Mouse (Mus musculus) adrenal gland, postnatal 25 days (tissue): ENCODE measurements around the gene Nsmce4a. TPM values are rescaled to one million over a fixed set of nuclear protein-coding genes. Genes with fewer than 3 reads are reported as not detected.

Experiments
- DNase-seq: peaks from one replicate; pipeline ENCODE4 v3.0.0; 2021; ENCODE audit warnings: mixed read lengths
- total RNA-seq: library from RNA; stranded (reverse); gene quantifications from 2 replicates; pipeline ENCODE4 v1.2.3, GENCODE M21; 2021

Gene Nsmce4a
- total RNA-seq, 1 experiment from 2014 or later = 91.4 TPM

DNA sequence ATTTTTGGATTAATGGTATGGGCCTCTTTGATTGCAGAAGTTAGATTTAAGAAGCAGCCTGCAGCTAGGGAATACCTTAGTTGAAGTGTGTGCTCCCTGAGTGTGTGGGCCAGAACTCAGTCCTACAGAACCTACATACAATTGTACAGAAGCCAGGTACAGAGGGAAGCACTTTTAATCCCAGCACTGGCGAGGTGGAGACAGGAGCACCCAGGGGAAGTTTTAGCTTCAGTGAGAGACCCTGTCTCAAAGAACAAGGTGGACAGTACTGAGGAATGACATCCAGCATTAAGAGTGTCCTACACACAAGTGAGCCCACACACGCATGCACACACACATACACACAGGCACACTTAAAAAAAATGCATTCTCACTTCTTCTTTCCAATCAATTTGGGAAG, 5.1 kb upstream of the Nsmce4a start:
- no peak for DNase-seq

DNA sequence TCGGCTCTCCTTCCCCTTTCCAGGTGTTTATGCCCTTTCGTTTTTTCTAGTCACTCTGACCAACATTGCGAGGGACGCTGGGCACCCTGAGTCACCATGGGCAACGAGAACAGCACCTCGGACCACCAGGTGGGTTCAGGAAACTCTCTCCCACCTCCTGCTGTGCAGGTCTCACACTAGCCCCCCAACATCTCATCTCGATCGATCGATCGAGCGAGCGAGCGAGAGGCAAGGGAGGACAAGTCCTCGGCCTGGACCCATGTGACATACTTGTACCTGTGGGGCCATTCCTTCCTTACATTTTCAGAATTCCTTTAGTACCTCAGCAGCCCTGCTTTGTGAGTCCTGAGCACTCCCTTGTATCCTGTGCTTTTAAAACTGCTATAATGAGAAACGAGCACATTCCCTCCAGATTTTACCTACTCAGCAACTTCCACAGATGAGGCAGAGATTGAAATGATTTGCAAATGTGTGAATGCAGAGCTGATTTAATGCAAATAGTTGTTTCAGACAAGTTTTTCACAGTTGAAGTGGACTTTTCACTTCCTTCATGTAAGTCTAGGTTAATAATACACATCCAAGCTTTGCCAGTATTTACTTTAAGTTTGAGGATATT, 4.6 kb upstream of the Nsmce4a start, which contains the start of gene Tacc2:
Gene Tacc2 (plus strand): TSS at position 51 of the 616 bp plus-strand sequence.
- DNase-seq = no peak

DNA sequence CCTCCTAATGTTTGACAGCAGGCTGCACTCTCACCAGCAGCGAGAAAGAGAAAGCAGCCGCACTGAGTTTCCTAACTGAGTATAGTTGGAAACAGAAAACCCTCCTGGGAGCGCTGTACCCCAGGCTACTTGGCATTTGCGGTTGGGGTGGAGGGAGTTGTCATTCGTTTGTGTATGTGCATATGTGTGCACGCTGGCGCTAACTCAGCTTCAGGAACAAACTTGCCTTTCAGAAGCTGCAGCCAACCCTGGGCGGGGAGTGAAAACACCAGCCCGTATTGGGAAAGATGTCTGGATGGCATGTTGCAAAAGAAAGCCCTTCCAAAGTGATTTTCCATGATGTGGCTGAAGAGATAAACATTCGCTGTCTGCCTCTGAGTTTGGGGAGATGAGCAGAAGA, 4.1 kb upstream of the Nsmce4a start:
- peak; percentile 27 for DNase-seq

DNA sequence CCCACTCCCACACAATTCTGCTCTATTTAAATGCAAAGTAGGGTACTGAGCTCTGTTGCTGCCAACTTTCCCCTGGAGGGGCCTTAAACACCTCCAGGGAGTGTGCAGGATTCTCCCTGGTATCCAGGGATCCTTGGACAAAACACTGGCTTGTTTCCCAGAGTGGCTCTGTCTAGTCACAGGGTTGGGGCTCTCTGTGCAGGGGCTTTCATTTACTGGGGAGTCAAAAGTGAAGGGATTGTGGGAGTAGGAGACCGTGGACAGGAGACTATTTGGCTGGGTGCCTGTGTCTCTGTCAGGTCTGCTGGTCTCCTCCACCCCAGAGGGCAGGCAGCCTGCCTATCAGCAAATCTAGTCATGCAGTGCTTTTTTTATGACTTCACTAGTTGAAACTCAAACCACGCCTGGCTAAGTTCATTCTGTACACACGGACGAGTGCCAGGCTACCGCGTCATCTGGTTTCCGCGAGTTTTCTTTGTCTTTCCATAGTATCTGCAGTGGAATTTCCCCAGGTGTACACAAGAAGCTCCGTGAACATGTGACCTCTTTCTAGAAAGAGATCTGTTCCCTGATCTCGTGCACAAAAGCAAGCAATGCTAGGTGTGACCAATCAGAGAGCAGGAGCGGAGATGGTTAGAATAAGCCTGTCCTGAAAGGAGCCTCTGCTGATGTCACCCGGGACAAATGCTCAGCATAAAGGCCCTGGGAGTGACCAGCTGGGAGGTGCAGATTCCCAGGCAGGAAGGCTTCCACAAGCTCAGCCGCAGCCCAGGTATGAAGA, 1.5 kb upstream of the Nsmce4a start:
- DNase-seq = peak; percentile 11

DNA sequence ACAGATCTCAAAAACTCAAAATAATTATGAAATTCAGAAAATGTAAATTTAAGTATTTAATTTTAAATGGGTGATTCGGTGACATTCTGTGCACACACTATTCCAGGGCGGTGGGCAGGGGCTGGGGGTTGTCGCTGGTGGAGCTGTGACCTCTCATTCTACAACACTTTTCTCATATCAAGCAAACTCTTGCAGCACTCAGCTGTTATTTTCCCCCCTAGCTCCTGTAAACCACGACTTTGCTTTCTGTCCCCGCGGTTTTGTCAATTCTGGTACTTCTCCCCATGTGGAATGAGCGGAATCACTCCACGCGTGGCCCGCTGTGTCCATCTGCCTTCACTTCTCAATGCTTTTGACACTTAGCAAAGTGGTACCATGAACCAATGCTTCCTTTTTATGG, 828 bp upstream of the Nsmce4a start:
- no peak for DNase-seq

DNA sequence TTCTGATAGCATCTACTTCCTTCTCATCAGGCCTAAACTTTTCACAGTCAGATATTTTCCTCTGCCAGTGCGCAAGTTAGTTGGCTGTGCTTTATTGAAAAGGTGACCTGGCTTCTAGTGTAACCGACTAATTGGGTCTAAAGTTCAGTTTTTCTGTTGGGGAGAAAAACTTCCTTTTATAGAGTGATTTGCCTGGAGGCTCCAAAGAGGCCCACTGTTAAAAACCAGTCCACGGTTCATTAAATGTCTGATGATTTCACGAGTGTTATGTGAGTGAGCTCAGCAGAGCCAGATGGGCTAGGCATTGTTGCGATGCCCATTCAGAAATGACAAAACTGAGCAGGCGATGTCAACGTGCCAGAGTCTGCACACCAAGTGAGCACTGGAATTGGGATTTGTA, 2.4 kb downstream of the Nsmce4a start:
- no peak for DNase-seq

DNA sequence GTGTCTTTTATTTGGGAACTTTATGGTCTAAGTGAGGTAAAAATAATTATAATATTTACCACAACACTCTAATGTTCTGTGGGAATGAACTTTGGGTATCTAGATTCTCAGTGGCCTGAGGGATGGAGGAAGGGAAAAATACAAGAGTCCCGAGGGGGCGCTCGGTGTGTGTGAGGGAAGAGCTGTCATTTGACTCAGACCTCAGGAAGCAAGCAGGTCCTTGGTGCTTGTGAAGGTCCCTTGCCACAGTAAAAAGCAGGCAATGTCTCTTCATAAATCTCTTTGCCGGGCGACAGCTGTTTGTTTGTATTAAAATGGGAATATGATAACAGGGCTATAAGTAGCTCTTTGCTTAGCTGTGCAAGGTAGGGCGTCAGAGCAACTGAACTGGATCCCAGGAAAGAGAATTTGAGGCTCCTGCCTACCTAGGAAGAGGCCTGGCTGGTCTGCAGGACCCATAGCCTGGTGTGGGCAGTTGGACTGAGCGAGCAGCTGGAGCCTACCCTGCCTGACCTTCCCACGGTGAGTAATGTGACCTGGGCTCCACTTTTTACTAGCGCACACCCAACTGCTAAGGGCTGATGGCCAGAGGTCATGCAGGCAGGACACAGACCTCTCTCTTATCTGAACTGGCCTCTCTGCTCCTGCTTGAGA, 4.0 kb downstream of the Nsmce4a start:
- DNase-seq = peak; percentile 26

DNA sequence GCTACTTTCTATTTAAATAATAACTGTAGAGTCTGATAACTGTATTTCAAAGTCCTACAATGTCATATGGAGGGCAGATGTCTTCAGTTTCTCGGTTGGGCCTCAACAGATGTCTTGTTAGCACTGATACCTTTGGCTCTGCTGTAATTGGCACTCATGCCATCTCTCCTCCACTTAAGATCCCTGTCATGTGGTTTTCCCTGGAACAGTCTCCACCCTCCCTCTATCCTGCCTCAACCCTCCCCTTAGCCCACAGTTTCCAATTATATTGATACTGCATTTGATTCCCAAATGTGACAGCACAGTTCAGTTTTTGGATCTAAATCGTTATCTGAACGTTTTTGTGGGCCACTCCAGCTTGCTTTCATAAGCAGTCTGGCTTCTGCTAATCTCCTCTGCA, 8.3 kb downstream of the Nsmce4a start:
- DNase-seq = no peak

DNA sequence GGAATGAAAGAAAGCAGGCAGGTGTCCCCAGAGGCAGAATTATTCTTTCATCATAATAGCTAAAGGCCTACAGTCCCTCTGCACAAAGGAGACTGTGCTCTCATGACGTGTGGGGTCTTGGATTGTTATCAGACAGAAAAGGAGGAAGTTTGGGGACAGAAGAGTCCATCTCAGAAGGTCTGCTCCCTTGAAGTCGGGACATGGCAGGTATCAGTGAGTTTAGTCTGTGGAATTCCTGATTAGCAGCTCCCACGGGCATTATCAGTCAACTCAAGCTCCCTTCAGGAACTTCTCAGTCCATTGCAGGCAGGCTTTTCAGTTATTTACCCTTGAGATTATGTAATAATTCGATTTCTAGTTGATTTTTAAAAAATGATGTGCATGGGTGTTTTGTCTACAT, 9.0 kb downstream of the Nsmce4a start:
- DNase-seq = no peak

DNA sequence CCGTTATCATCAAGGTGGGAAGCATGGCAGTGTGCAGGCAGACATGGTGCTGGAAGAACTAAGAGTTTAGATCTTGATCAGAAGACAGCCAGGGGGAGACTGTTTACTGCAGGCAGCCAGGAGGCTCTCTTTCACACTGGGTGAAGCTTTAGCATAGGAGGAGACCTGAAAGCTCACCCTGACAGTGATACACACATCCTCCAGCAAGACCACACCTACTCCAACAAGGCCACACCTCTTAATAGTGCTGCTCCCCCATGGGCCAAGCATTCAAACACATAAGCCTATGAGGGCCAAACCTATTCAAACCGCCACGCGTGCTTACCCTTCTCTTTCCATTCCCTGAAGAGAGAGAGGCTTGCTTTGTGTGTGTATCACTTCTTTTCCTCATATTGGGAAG, 9.6 kb downstream of the Nsmce4a start:
- no peak for DNase-seq

DNA sequence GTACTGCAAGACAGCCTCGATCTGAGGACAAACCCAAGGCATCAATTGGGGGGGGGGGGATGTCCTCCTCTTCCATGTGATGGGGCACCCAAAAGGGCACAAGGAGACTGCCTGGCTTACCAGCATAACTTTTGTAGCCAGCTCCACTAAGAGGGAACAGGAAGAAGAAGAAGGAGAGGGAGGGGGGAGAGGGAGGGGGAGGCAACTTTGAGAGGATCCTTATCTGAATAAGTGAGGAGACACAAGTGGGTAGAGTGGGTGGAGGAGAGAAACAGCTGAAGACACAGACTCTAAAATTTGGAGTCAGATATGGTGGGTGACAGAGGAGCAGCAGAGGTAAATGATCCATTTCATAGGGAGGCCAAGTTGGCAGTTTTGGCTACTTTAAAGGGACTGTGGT, 12.0 kb downstream of the Nsmce4a start:
- DNase-seq = no peak

DNA sequence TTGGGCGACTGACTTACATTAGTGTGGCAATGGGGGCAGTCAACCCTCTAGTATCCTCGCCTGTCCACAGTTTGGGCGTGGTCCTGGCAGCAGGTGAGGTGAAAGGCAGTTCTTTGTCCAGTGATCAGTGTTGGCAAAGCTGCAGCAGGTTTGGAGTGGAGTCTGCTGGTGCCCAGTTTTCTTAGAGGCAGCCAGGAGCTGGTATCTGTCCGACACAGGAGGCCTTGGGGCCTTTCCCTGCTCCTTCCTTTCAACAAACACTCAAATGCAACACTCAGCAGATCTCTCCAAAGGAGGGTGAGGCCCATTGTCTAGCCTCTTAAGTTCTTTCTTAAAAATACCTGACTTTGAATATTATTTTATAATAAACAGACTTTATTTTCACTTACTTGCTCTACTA, 14.3 kb downstream of the Nsmce4a start:
- no peak for DNase-seq

DNA sequence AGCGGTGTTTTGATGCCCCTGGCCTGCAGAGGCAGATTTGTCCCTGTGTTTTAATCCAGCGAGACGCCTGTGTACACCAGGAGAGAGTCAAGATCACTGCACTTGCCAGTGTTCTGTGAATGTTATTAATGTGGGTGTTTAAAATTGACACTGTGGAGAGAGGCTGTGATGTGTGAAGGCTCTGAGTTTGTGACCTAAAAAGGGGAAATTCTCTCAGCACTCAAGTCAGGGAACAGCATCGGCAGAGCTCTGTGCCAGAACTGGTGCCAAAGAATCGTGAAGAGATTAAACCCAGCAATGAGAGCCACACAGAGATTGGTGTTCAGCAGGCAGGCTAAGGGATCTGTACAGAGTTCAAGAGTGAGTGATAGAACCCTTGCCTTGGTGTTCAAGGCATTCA, 17.3 kb downstream of the Nsmce4a start:
- no peak for DNase-seq

DNA sequence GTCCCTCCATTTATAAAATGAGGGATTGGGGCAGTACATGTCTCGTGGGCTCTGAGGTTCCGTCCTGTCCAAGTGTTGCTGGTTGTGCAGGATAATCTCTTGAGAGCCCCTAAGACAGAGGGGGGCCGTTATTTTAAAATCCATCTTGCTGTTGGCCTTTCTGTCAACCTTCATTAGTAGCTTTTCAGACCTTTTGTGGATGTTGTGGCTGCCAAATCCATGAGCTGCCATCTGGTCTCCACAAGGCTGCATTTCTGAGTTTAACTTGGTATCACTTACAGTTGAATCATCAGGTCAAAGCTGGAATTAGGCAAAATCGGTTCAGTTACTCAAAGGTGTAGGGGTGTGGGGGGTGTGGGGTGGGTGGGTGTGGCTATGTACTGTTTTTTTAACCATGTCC, 19.6 kb downstream of the Nsmce4a start:
- no peak for DNase-seq

DNA sequence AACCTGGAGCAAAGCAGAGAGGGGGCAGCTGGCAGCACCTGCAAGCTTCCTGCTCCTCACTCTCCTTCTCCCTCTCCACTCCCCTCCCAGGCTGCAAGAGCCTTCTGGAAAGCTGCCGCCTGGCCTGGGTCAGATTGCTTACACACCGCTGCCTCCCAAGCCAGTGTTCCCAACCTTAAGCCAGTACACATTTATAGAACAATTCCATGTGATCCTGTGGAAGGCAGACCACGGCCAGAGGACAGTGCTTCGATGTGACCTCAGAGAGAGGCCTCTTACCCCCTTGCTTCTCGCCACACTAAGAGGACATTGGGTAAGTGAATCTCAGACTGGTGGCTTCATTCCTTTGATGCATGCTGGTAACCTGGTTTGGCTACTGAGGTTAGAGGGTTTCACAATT, 20.1 kb downstream of the Nsmce4a start:
- DNase-seq = no peak

DNA sequence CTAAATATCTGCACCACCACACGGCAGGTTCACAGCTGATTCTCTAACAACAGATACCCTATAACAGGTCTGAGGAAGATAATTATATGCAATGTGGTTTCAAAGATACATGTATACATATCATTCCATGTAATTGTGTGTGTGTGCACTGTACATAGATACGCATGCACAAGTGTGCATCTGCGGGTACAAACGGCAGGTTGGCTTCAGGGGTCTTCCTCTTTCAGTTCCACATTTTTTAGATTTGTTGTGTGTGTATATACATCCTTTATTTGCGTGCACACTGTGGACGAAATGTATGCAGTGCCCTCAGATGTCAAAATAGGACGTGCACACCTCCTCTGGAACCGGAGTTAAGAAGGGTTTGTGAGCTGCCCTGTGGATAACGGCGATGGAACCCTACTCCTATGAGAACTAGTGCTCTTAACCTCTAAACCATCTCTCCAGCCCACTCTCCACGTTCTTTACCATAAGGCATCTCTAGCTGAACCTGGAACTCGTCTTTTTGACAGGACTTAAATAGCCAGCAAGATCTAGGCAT, 25.2 kb downstream of the Nsmce4a start:
- no peak for DNase-seq

DNA sequence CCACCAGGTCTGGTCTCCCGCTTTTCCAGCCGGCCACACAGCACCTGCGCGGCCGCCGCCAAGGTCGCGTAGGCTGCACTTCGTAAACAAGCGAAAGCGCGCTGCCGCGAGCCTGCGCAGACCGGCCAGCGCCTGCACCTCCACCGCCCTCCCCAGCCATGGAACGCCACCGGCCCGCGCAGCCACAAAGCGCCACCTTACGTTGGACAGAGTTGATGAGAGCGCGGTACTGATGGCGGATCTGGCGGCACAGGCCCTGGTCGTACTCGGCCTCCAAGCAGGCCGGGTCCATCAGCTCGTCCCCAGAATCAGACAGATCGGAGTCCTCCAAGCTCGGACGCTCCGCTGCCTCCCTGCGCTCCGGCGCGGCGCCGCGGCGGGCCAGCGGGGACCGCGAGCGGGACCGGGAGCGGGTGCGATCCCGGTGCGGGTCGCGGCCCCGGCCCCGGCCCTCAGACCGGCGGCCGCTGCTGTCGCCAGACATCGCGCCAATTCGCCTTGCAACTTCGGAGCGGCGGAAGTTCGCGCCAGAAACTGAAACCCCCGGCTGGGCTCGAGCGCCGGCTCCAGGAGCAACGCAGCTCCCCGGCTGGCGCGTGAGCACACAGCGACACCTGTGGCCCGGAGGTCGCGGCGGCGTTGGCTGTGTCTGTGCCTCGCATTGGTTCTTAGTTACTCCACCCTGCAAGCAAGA, 26.0 kb downstream of the Nsmce4a start:
- peak; percentile 94 for DNase-seq

DNA sequence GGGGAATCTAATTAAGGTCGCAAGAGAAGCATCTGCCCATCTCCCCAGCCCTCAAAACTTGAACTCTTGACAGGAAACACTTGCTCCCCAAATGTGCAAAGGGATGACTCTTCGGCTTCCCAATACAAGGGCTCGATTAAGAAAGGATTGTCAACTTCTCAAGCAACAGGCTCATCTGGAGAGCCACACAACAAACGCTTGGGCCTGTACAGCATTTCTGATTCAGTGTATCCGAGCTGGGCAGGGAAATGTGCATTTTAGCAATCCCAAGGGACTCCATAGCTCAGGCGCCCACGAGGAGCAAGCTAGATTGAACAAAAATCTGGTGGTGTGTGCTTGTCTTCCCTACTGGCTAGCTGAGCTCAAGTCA, 26.5 kb downstream of the Nsmce4a start:
- no peak for DNase-seq

DNA sequence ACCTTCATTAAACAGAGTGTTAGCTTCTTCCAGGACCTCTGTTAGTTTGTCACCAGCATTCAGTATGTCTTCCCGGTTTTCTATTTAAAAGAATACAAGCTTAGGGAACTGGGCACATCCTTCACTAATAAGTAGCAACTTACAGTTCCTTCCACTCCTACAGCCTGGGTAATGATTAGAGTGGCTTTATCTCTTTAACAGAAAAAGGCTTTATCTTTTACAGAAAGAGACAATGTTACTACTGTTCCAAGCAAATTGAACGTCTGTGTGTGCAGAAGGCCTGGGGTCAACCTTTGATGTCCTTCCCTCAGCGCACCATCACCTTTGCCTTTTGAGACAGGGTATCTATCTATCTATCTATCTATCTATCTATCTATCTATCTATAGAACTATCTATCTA, 27.0 kb downstream of the Nsmce4a start:
- DNase-seq = no peak

DNA sequence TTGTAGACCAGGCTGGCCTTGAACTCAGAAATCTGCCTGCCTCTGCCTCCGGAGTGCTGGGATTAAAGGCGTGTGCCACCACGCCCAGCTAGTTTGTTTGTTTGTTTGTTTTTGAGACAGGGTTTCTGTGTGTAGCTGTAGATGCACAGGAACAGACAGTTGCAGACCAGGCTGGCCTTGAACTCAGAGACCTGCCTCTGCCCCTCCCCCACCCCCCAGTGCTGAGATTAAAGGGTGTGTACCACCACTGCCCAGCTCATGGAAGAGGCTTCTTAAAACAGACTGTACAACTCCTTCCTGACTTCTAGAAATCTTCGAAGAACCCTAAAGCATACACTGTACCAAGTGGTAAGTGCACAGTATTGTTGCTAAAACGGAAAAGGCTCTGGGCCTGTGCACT, 27.5 kb downstream of the Nsmce4a start:
- DNase-seq = no peak

DNA sequence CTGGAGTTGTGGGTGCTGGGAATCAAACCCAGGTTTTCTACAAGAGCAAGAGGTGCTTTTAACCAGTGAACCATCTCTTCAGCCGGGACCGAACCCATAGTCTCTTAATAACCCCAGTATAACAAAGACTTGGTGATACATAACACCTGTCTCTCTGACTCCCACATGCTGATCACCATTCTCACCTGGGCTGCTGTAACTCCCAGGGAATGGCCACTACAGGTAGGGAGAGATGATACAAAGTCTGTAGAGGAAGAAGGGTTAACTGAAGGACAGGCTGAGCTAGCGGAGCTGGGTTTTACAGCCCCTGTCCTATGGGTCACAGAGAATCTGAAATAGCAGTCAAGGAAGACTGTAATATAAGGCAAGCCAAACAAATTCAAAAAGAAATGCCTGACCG, 29.7 kb downstream of the Nsmce4a start:
- no peak for DNase-seq

DNA sequence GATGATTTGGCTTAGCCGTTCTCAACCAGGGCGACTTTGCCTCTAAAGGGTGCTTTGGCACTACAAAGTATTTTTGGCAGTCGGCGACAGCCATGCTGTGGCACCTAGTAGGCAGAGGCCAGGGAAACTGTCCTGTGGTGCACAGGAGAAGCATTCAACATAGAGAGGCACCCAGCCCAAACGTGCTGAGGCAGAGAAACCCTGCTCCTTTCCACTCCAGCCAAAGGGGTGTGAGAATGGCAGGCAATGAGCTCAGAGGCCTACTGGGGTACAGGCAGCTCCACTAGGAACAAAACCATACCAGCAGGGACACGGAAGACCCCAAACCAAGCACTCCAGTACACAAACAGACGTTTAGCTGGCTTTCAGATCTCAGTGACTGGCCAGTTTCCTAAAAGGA, 32.7 kb downstream of the Nsmce4a start:
- DNase-seq = no peak

DNA sequence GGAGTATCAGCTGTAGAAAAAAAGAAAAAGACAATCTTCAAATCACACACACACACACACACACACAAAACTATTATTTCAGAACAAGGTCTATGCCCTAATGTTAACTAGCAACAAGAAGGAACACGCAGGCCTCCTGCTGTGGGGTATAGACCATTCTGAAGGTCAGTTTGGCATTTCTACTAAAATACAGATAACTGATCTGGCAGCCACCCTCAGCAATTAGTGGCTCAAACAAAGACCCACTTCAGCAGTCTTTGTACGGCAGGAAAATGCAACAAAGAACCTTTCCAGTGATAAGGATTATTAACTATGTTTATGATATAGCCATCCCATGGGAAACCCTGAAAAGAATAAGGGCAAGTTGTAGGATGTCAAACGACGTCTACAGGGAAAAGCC, 35.9 kb downstream of the Nsmce4a start:
- DNase-seq = no peak
